Mouse (Mus musculus) limb, embryonic 15.5 days (tissue): ENCODE data around the gene Bloc1s4. TPM values are rescaled to one million over a fixed set of nuclear protein-coding genes. Genes with fewer than 3 reads are reported as not detected.
A peak's percentile ranks its signal among the peaks of the same experiment; 100 is the strongest.

Experiments used
- ATAC-seq: fragments of 200-750 bp; cut with Nextera tagmentation; 2 replicates; pipeline ENCODE4 v1.8.0; 2017; ENCODE audit warnings: low read depth, moderate TSS enrichment; ENCODE audit not compliant: insufficient number of reproducible peaks, low FRiP score, low TSS enrichment
- H3K27ac ChIP-seq: fragments of 300-500 bp; sonication (generic); 2 replicates; pipeline ENCODE4 v1.5.1; 2015; ENCODE audit warnings: moderate library complexity, mild to moderate bottlenecking, inconsistent platforms
- H3K27me3 ChIP-seq: fragments of 300-500 bp; sonication (generic); 2 replicates; pipeline ENCODE4 v1.6.1; 2015; ENCODE audit warnings: inconsistent platforms
- H3K36me3 ChIP-seq: fragments of 300-500 bp; sonication (generic); 2 replicates; pipeline ENCODE4 v1.6.1; 2015; ENCODE audit warnings: inconsistent platforms
- H3K4me1 ChIP-seq: fragments of 300-500 bp; sonication (generic); 2 replicates; pipeline ENCODE4 v1.6.1; 2015; ENCODE audit warnings: inconsistent platforms
- H3K4me2 ChIP-seq: fragments of 300-500 bp; sonication (generic); 2 replicates; pipeline ENCODE4 v1.6.1; 2015; ENCODE audit warnings: mild to moderate bottlenecking, inconsistent platforms
- H3K4me3 ChIP-seq: fragments of 300-500 bp; sonication (generic); 2 replicates; pipeline ENCODE4 v1.5.1; 2015; ENCODE audit warnings: mild to moderate bottlenecking, inconsistent platforms
- H3K9ac ChIP-seq: fragments of 300-500 bp; sonication (generic); 2 replicates; pipeline ENCODE4 v1.6.1; 2015; ENCODE audit warnings: inconsistent platforms
- H3K9me3 ChIP-seq: fragments of 300-500 bp; sonication (generic); 2 replicates; pipeline ENCODE4 v1.6.1; 2016; ENCODE audit warnings: inconsistent platforms
- WGBS: fragments of 180-500 bp; shearing (Covaris S2); methylation state at CpG from one replicate; pipeline ENCODE4 v1.1.7; 2015; 5-methylcytosine and 5-hydroxymethylcytosine counted together
- polyA plus RNA-seq: library from polyadenylated mRNA; unstranded; fragments of >200 nt; fragmentation: Nextera tagmentation; extraction: Ambion mirVana; gene quantifications from 2 replicates; pipeline ENCODE4 v1.2.1, GENCODE M21; 2015

Bloc1s4 gene
- polyA plus RNA-seq, 1 experiment from 2014 or later, result 31.5 TPM

- H3K9me3 ChIP-seq, result no peaks in the 10 kb centered on the region
- no peak overlapping the region for H3K4me3 ChIP-seq
- no peaks in the 10 kb centered on the region for H3K4me1 ChIP-seq
- 66% methylated on average over 3 of the region's 3 CpGs for WGBS
- H3K36me3 ChIP-seq, result no peaks in the 10 kb centered on the region
- no peak overlapping the region for H3K9ac ChIP-seq
- no peak overlapping the region for H3K4me2 ChIP-seq
- no peak overlapping the region for H3K27ac ChIP-seq
- no peak for ATAC-seq
- no peaks in the 10 kb centered on the region for H3K27me3 ChIP-seq
These were observed 21.2 kb upstream of the Bloc1s4 start for GRCm38 (mm10) chr5:36769603-36770002.

- WGBS, result 34% methylated on average over 10 of the region's 10 CpGs
- Histone ChIP-seq H3K4me2 (no peak overlapping the region), H3K4me1 (peaks cover 10% of the 10 kb centered on the region; the same call in 1 of the 2 replicates), H3K27ac (no peak overlapping the region), H3K9ac (no peak overlapping the region), H3K9me3 (no peaks in the 10 kb centered on the region), H3K27me3 (no peaks in the 10 kb centered on the region), H3K36me3 (no peaks in the 10 kb centered on the region), H3K4me3 (no peak overlapping the region)
- no peak for ATAC-seq
These were observed 18.7 kb upstream of the Bloc1s4 start for GRCm38 (mm10) chr5:36766958-36767703.

GRCm38 (mm10) chr5:36759848-36760247 is 11.4 kb upstream of the Bloc1s4 start:
- WGBS, result 52% methylated on average over 4 of the region's 4 CpGs

GRCm38 (mm10) chr5:36757033-36757432 is 8.6 kb upstream of the Bloc1s4 start:
- H3K9ac ChIP-seq, result no peak overlapping the region
- H3K4me3 ChIP-seq, result no peak overlapping the region
- H3K27me3 ChIP-seq, result no peaks in the 10 kb centered on the region
- H3K9me3 ChIP-seq, result no peaks in the 10 kb centered on the region
- WGBS, result 65% methylated on average over 5 of the region's 5 CpGs
- H3K36me3 ChIP-seq, result no peaks in the 10 kb centered on the region
- H3K27ac ChIP-seq, result no peak overlapping the region
- H3K4me1 ChIP-seq, result peaks cover under 1% of the 10 kb centered on the region; the same call in 1 of the 2 replicates
- no peak for ATAC-seq
- H3K4me2 ChIP-seq, result no peak overlapping the region

More at GRCm38 (mm10) chr5:36759848-36760247, 11.4 kb upstream of the Bloc1s4 start:
- no peak overlapping the region for H3K4me2 ChIP-seq
- H3K36me3 ChIP-seq, result no peaks in the 10 kb centered on the region
- no peaks in the 10 kb centered on the region for H3K9me3 ChIP-seq
- no peak for ATAC-seq
- H3K4me1 ChIP-seq, result peaks cover 12% of the 10 kb centered on the region; the same call in 1 of the 2 replicates
- H3K27me3 ChIP-seq, result no peaks in the 10 kb centered on the region
- H3K27ac ChIP-seq, result no peak overlapping the region
- no peak overlapping the region for H3K9ac ChIP-seq
- H3K4me3 ChIP-seq, result no peak overlapping the region

GRCm38 (mm10) chr5:36750119-36751078 is 1.9 kb upstream of the Bloc1s4 start:
- 71% methylated on average over 9 of the region's 9 CpGs for WGBS
- no peak overlapping the region for H3K9ac ChIP-seq
- H3K4me1 ChIP-seq, result peaks cover 17% of the 10 kb centered on the region
- no peak overlapping the region for H3K4me3 ChIP-seq
- no peaks in the 10 kb centered on the region for H3K9me3 ChIP-seq
- H3K4me2 ChIP-seq, result no peak overlapping the region
- no peak overlapping the region for H3K27ac ChIP-seq
- 0 out of 2 replicates have a peak, but pooled peaks cover under 1% of the 10 kb centered on the region for H3K36me3 ChIP-seq
- no peak for ATAC-seq
- H3K27me3 ChIP-seq, result 0 out of 2 replicates have a peak, but pooled peaks cover 3% of the 10 kb centered on the region

GRCm38 (mm10) chr5:36747794-36748535 is 485 bp downstream of the Bloc1s4 start:
- H3K27ac ChIP-seq, result peak overlapping the region; percentile 30
- no peak for ATAC-seq
- peaks cover 17% of the 10 kb centered on the region for H3K4me1 ChIP-seq
- H3K9me3 ChIP-seq, result no peaks in the 10 kb centered on the region
- 0 out of 2 replicates have a peak, but pooled peaks cover 5% of the 10 kb centered on the region for H3K36me3 ChIP-seq
- peak overlapping the region; percentile 99 for H3K4me3 ChIP-seq
- peak overlapping the region; percentile 77 for H3K9ac ChIP-seq
- 0 out of 2 replicates have a peak, but pooled peaks cover 3% of the 10 kb centered on the region for H3K27me3 ChIP-seq
- H3K4me2 ChIP-seq, result peak overlapping the region; percentile 94
- 1% methylated on average over 76 of the region's 76 CpGs for WGBS

- Histone ChIP-seq H3K27ac (no peak overlapping the region), H3K9ac (no peak overlapping the region), H3K4me2 (peak overlapping the region; percentile 94), H3K4me3 (peak overlapping the region; percentile 99), H3K27me3 (0 out of 2 replicates have a peak, but pooled peaks cover 3% of the 10 kb centered on the region), H3K36me3 (0 out of 2 replicates have a peak, but pooled peaks cover 5% of the 10 kb centered on the region), H3K4me1 (peaks cover 21% of the 10 kb centered on the region), H3K9me3 (no peaks in the 10 kb centered on the region)
- WGBS, result 83% methylated on average over 7 of the region's 7 CpGs
- ATAC-seq, result no peak
These were observed 1.4 kb downstream of the Bloc1s4 start for GRCm38 (mm10) chr5:36747071-36747470.

GRCm38 (mm10) chr5:36742126-36742848 is 6.2 kb downstream of the Bloc1s4 start:
- no peak overlapping the region for H3K9ac ChIP-seq
- peaks cover 16% of the 10 kb centered on the region for H3K4me1 ChIP-seq
- no peak overlapping the region for H3K4me2 ChIP-seq
- no peak for ATAC-seq
- 0 out of 2 replicates have a peak, but pooled peaks cover 5% of the 10 kb centered on the region for H3K36me3 ChIP-seq
- H3K4me3 ChIP-seq, result no peak overlapping the region
- WGBS, result 41% methylated on average over 16 of the region's 16 CpGs
- no peak overlapping the region for H3K27ac ChIP-seq
- no peaks in the 10 kb centered on the region for H3K27me3 ChIP-seq
- H3K9me3 ChIP-seq, result no peaks in the 10 kb centered on the region

GRCm38 (mm10) chr5:36739829-36740228 is 8.6 kb downstream of the Bloc1s4 start:
- no peak overlapping the region for H3K4me3 ChIP-seq
- 0 out of 2 replicates have a peak, but pooled peaks cover 9% of the 10 kb centered on the region for H3K4me1 ChIP-seq
- H3K4me2 ChIP-seq, result no peak overlapping the region
- H3K27me3 ChIP-seq, result no peaks in the 10 kb centered on the region
- H3K9me3 ChIP-seq, result no peaks in the 10 kb centered on the region
- no peak for ATAC-seq
- no peaks in the 10 kb centered on the region for H3K36me3 ChIP-seq
- WGBS, result 63% methylated on average over 4 of the region's 4 CpGs
- H3K9ac ChIP-seq, result no peak overlapping the region
- no peak overlapping the region for H3K27ac ChIP-seq

- 50% methylated on average over 16 of the region's 16 CpGs for WGBS
- H3K27ac ChIP-seq, result no peak overlapping the region
- no peak overlapping the region for H3K4me2 ChIP-seq
- no peaks in the 10 kb centered on the region for H3K9me3 ChIP-seq
- H3K4me1 ChIP-seq, result 0 out of 2 replicates have a peak, but pooled peaks cover 9% of the 10 kb centered on the region
- H3K36me3 ChIP-seq, result no peaks in the 10 kb centered on the region
- no peak overlapping the region for H3K9ac ChIP-seq
- H3K27me3 ChIP-seq, result no peaks in the 10 kb centered on the region
- ATAC-seq, result no peak
- H3K4me3 ChIP-seq, result no peak overlapping the region
These were observed 9.4 kb downstream of the Bloc1s4 start for GRCm38 (mm10) chr5:36738799-36739615.
